Mouse (Mus musculus) limb, embryonic 12.5 days (tissue): Measurements from ENCODE around the gene Bcas3. TPM values are rescaled to one million over a fixed set of nuclear protein-coding genes. Genes with fewer than 3 reads are reported as not detected.

Experiments
- ATAC-seq: fragments of 200-750 bp; cut with Nextera tagmentation; 2 replicates; pipeline ENCODE4 v1.8.0; 2017; ENCODE audit warnings: low read depth, moderate TSS enrichment; ENCODE audit not compliant: insufficient number of reproducible peaks, insufficient read depth, low FRiP score, low TSS enrichment
- H3K27ac ChIP-seq: fragments of 300-500 bp; sonication (generic); 2 replicates; pipeline ENCODE4 v1.5.1; 2016; ENCODE audit warnings: mild to moderate bottlenecking, moderate library complexity
- H3K27me3 ChIP-seq: fragments of 300-500 bp; sonication (generic); 2 replicates; pipeline ENCODE4 v1.6.1; 2016; ENCODE audit warnings: mild to moderate bottlenecking, moderate library complexity
- H3K36me3 ChIP-seq: fragments of 300-500 bp; sonication (generic); 2 replicates; pipeline ENCODE4 v1.6.1; 2016; ENCODE audit warnings: mild to moderate bottlenecking, moderate library complexity
- H3K4me1 ChIP-seq: fragments of 300-500 bp; sonication (generic); replicated peaks from 2 replicates; pipeline ENCODE4 v1.6.1; 2016
- H3K4me2 ChIP-seq: fragments of 300-500 bp; sonication (generic); 2 replicates; pipeline ENCODE4 v1.6.1; 2016; ENCODE audit warnings: mild to moderate bottlenecking, moderate library complexity
- H3K4me3 ChIP-seq: fragments of 300-500 bp; sonication (generic); replicated peaks from 2 replicates; pipeline ENCODE4 v1.5.1; 2016; ENCODE audit warnings: mild to moderate bottlenecking
- H3K9ac ChIP-seq: fragments of 300-500 bp; sonication (generic); replicated peaks from 2 replicates; pipeline ENCODE4 v1.6.1; 2016; ENCODE audit warnings: mild to moderate bottlenecking, moderate library complexity
- H3K9me3 ChIP-seq: fragments of 300-500 bp; sonication (generic); 2 replicates; pipeline ENCODE4 v1.6.1; 2016; ENCODE audit warnings: mild to moderate bottlenecking, moderate library complexity
- WGBS: fragments of 180-500 bp; shearing (Covaris S2); methylation state at CpG from one replicate; pipeline ENCODE4 v1.1.7; 2016; 5-methylcytosine and 5-hydroxymethylcytosine counted together
- polyA plus RNA-seq: library from polyadenylated mRNA; unstranded; fragments of >200 nt; fragmentation: Nextera tagmentation; extraction: Ambion mirVana; gene quantifications from 2 replicates; pipeline ENCODE4 v1.2.1, GENCODE M21; 2016

Bcas3 gene
- polyA plus RNA-seq, 1 experiment from 2014 or later, result 29.7 TPM

GRCm38 (mm10) chr11:85577816-85578645 is 225.1 kb downstream of the Bcas3 start:
- Histone ChIP-seq H3K36me3 (no peaks in the 10 kb centered on the region), H3K27me3 (no peaks in the 10 kb centered on the region), H3K4me3 (no peak overlapping the region), H3K9me3 (no peaks in the 10 kb centered on the region), H3K27ac (no peak overlapping the region), H3K4me1 (peaks cover 4% of the 10 kb centered on the region), H3K4me2 (no peak overlapping the region), H3K9ac (no peak overlapping the region)
- ATAC-seq, result no peak
- 74% methylated on average over 15 of the region's 15 CpGs for WGBS

DNA sequence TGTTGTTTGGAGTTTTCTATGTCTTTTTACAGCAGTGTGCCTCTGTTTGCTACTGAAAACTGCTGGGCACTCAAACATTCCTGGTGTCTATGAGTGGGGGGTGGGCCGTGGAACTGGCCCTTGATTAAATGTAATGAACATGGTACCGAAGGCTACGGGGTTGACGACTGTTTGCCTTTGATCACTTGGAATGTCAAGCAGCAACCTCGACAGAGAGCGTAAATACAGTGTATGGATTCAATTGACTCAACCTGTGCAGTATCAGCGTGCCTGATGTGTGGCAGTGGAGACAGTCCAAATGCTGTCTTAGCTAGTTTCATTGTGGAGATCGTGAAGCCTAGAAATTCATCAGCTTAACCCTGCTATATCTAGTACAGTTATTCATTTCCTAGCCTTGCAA is 231.1 kb downstream of the Bcas3 start:
- H3K36me3 ChIP-seq, result no peaks in the 10 kb centered on the region
- H3K27ac ChIP-seq, result no peak overlapping the region
- H3K27me3 ChIP-seq, result no peaks in the 10 kb centered on the region
- no peak overlapping the region for H3K9ac ChIP-seq
- H3K9me3 ChIP-seq, result no peaks in the 10 kb centered on the region
- H3K4me3 ChIP-seq, result no peak overlapping the region
- no peak for ATAC-seq
- H3K4me1 ChIP-seq, result peaks cover 12% of the 10 kb centered on the region; the same call in 1 of the 2 replicates
- no peak overlapping the region for H3K4me2 ChIP-seq
- WGBS, result 13% methylated on average over 8 of the region's 8 CpGs

- no peak overlapping the region for H3K4me2 ChIP-seq
- H3K4me3 ChIP-seq, result no peak overlapping the region
- H3K9ac ChIP-seq, result no peak overlapping the region
- H3K4me1 ChIP-seq, result no peaks in the 10 kb centered on the region
- H3K36me3 ChIP-seq, result no peaks in the 10 kb centered on the region
- no peaks in the 10 kb centered on the region for H3K9me3 ChIP-seq
- WGBS, result 89% methylated on average over 3 of the region's 3 CpGs
- no peaks in the 10 kb centered on the region for H3K27me3 ChIP-seq
- no peak for ATAC-seq
- H3K27ac ChIP-seq, result no peak overlapping the region
Measured at GRCm38 (mm10) chr11:85593636-85594035, 240.7 kb downstream of the Bcas3 start.

GRCm38 (mm10) chr11:85599251-85599650 is 246.3 kb downstream of the Bcas3 start:
- H3K9me3 ChIP-seq, result no peaks in the 10 kb centered on the region
- H3K27ac ChIP-seq, result no peak overlapping the region
- no peaks in the 10 kb centered on the region for H3K36me3 ChIP-seq
- no peaks in the 10 kb centered on the region; the same call in 1 of the 2 replicates for H3K4me1 ChIP-seq
- no peak overlapping the region for H3K4me3 ChIP-seq
- no peak overlapping the region for H3K9ac ChIP-seq
- no peak overlapping the region for H3K4me2 ChIP-seq
- no peaks in the 10 kb centered on the region for H3K27me3 ChIP-seq
- ATAC-seq, result no peak

GRCm38 (mm10) chr11:85603546-85604322 is 250.8 kb downstream of the Bcas3 start:
- no peak for ATAC-seq
- H3K9ac ChIP-seq, result no peak overlapping the region
- no peak overlapping the region for H3K4me2 ChIP-seq
- H3K36me3 ChIP-seq, result no peaks in the 10 kb centered on the region
- H3K27me3 ChIP-seq, result no peaks in the 10 kb centered on the region
- 95% methylated on average over 3 of the region's 3 CpGs for WGBS
- H3K4me3 ChIP-seq, result no peak overlapping the region
- no peaks in the 10 kb centered on the region for H3K9me3 ChIP-seq
- no peak overlapping the region for H3K27ac ChIP-seq
- no peaks in the 10 kb centered on the region; the same call in 1 of the 2 replicates for H3K4me1 ChIP-seq

- H3K4me2 ChIP-seq, result no peak overlapping the region
- H3K9ac ChIP-seq, result no peak overlapping the region
- no peaks in the 10 kb centered on the region for H3K9me3 ChIP-seq
- no peak for ATAC-seq
- 61% methylated on average over 5 of the region's 5 CpGs for WGBS
- H3K36me3 ChIP-seq, result no peaks in the 10 kb centered on the region
- peaks cover 4% of the 10 kb centered on the region for H3K4me1 ChIP-seq
- H3K4me3 ChIP-seq, result no peak overlapping the region
- H3K27me3 ChIP-seq, result peaks cover 8% of the 10 kb centered on the region; the same call in 1 of the 2 replicates
- no peak overlapping the region for H3K27ac ChIP-seq
Measured at GRCm38 (mm10) chr11:85609303-85609940, 256.5 kb downstream of the Bcas3 start.

DNA sequence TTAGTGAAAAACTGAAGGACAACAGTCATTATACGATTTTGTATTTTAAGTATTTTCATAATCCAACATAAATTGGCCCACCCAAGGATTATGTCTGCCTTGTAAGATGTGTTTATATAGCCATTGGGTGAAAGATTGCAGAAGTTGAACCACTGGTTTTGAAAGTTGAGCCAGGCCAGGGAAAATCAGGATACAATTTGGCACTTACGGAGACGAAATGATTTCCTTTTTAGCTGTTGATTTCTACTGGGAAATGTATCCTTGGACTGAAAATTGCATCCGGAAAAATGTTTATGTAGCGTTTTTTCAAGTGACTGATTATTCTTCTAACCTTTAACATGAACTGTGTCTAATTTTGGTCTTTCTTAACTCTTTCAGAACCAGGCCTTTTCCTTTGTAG is 260.1 kb downstream of the Bcas3 start:
- H3K4me3 ChIP-seq, result no peak overlapping the region
- 61% methylated on average over 5 of the region's 5 CpGs for WGBS
- H3K36me3 ChIP-seq, result no peaks in the 10 kb centered on the region
- H3K9me3 ChIP-seq, result no peaks in the 10 kb centered on the region
- no peak overlapping the region for H3K27ac ChIP-seq
- H3K4me2 ChIP-seq, result no peak overlapping the region
- H3K4me1 ChIP-seq, result peaks cover 20% of the 10 kb centered on the region
- peaks cover 8% of the 10 kb centered on the region; the same call in 1 of the 2 replicates for H3K27me3 ChIP-seq
- no peak overlapping the region for H3K9ac ChIP-seq
- ATAC-seq, result no peak

GRCm38 (mm10) chr11:85613586-85613985 is 260.6 kb downstream of the Bcas3 start:
- H3K9me3 ChIP-seq, result no peaks in the 10 kb centered on the region
- H3K4me3 ChIP-seq, result no peak overlapping the region
- ATAC-seq, result no peak
- H3K27me3 ChIP-seq, result peaks cover 8% of the 10 kb centered on the region; the same call in 1 of the 2 replicates
- H3K27ac ChIP-seq, result no peak overlapping the region
- H3K9ac ChIP-seq, result no peak overlapping the region
- no peak overlapping the region for H3K4me2 ChIP-seq
- H3K4me1 ChIP-seq, result peaks cover 20% of the 10 kb centered on the region
- 74% methylated on average over 3 of the region's 3 CpGs for WGBS
- H3K36me3 ChIP-seq, result no peaks in the 10 kb centered on the region

- Histone ChIP-seq H3K36me3 (no peaks in the 10 kb centered on the region), H3K27ac (no peak overlapping the region)
Measured at GRCm38 (mm10) chr11:85614431-85614830, 261.5 kb downstream of the Bcas3 start.

DNA sequence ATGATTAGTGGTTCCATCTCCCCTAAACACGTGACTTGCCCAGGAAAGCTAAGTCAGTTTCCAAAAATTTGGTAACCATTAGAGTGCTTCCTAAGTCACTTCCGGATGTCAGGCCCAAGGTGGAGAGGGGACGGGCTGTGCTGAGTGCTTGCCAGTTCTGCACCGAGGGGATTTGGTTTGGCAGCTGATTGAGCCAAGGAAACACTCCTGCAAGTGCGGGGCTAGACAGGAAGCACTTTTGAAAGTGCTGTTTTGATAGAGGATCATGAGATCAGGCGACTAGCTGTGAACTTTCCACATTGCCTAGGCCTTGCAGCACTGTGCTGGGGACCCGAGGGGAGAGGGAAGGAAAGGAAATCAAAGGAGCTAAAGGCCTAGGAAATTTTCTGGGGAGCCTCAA is 262.5 kb downstream of the Bcas3 start:
- Histone ChIP-seq H3K27me3 (peaks cover under 1% of the 10 kb centered on the region; the same call in 1 of the 2 replicates), H3K27ac (no peak overlapping the region; the same call in 1 of the 2 replicates), H3K4me3 (no peak overlapping the region), H3K36me3 (no peaks in the 10 kb centered on the region), H3K4me2 (no peak overlapping the region), H3K9ac (no peak overlapping the region), H3K4me1 (peaks cover 25% of the 10 kb centered on the region), H3K9me3 (no peaks in the 10 kb centered on the region)
- ATAC-seq, result no peak
- WGBS, result 47% methylated on average over 7 of the region's 7 CpGs

More at GRCm38 (mm10) chr11:85614431-85614830, 261.5 kb downstream of the Bcas3 start:
- Histone ChIP-seq H3K4me2 (no peak overlapping the region), H3K4me3 (no peak overlapping the region), H3K4me1 (peaks cover 27% of the 10 kb centered on the region), H3K9ac (no peak overlapping the region), H3K27me3 (peaks cover 8% of the 10 kb centered on the region; the same call in 1 of the 2 replicates), H3K9me3 (no peaks in the 10 kb centered on the region)
- no peak for ATAC-seq
- WGBS, result 74% methylated on average over 7 of the region's 7 CpGs

DNA sequence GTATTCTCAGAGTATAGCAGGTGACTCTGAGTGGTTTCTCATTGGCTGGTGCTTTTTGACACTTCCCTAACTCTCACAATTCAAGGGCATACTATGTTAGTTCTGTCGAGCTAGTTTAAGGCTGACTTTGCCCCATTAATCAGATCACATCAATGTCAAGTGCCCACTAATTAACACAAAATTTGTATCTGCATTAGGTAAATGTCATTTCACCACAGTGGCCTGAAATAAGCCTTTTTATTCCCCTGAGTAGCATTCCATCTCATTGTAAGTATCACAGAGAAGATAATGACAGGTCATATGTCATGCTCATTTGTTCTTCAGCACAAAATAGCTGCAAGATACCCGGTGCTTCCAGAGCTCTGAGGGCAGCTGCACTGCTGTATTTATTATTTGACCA is 268.5 kb downstream of the Bcas3 start:
- Histone ChIP-seq H3K4me3 (no peak overlapping the region), H3K36me3 (no peaks in the 10 kb centered on the region), H3K9ac (no peak overlapping the region), H3K27ac (no peak overlapping the region), H3K9me3 (no peaks in the 10 kb centered on the region), H3K4me2 (no peak overlapping the region), H3K27me3 (peaks cover 14% of the 10 kb centered on the region), H3K4me1 (peaks cover 21% of the 10 kb centered on the region)
- ATAC-seq, result no peak
- WGBS, result 31% methylated on average over 2 of the region's 2 CpGs
